Mouse (Mus musculus): ENCODE data around the gene Itpr2. TPM values are rescaled to one million over a fixed set of nuclear protein-coding genes. Genes with fewer than 3 reads are reported as not detected.

The Itpr2 gene
- polyA plus RNA-seq, 1 experiment from 2014 or later = 19.4 TPM

- H3K4me1 ChIP-seq = peaks cover 12% of the 10 kb centered on the region; the same call in 1 of the 2 replicates
- no peak overlapping the region for H3K27ac ChIP-seq
- no peak for DNase-seq (ENCODE audit: low spot score)
- no peaks in the 10 kb centered on the region for H3K9me3 ChIP-seq
- peaks cover 7% of the 10 kb centered on the region for H3K36me3 ChIP-seq
- no peaks in the 10 kb centered on the region for H3K27me3 ChIP-seq (ENCODE audit: insufficient read depth, poor library complexity, severe bottlenecking)
- WGBS = 88% methylated on average over 8 of the region's 8 CpGs
- H3K4me3 ChIP-seq = no peak overlapping the region
Measured at GRCm38 (mm10) chr6:146346545-146347195, 155.4 kb downstream of the Itpr2 start.

GRCm38 (mm10) chr6:146344732-146345131, 157.3 kb downstream of the Itpr2 start:
- Histone ChIP-seq H3K9me3 (no peaks in the 10 kb centered on the region), H3K36me3 (peaks cover 2% of the 10 kb centered on the region), H3K27ac (no peak overlapping the region), H3K4me3 (no peak overlapping the region), H3K4me1 (peaks cover 14% of the 10 kb centered on the region), H3K27me3 (ENCODE audit: insufficient read depth, poor library complexity, severe bottlenecking) (no peaks in the 10 kb centered on the region)
- 88% methylated on average over 3 of the region's 3 CpGs for WGBS
- DNase-seq (ENCODE audit: low spot score) = no peak

GRCm38 (mm10) chr6:146343671-146344384, 158.2 kb downstream of the Itpr2 start:
- Histone ChIP-seq H3K36me3 (peaks cover 2% of the 10 kb centered on the region), H3K27me3 (ENCODE audit: insufficient read depth, poor library complexity, severe bottlenecking) (no peaks in the 10 kb centered on the region), H3K9me3 (no peaks in the 10 kb centered on the region), H3K4me3 (no peak overlapping the region), H3K27ac (no peak overlapping the region), H3K4me1 (peaks cover 19% of the 10 kb centered on the region)
- DNase-seq (ENCODE audit: low spot score) = no peak
- WGBS = 52% methylated on average over 10 of the region's 10 CpGs

- H3K27me3 ChIP-seq (ENCODE audit: insufficient read depth, poor library complexity, severe bottlenecking) = no peaks in the 10 kb centered on the region
- no peaks in the 10 kb centered on the region for H3K9me3 ChIP-seq
- peaks cover 2% of the 10 kb centered on the region for H3K36me3 ChIP-seq
- no peak overlapping the region for H3K4me3 ChIP-seq
- DNase-seq (ENCODE audit: low spot score) = no peak
- H3K27ac ChIP-seq = no peak overlapping the region
- H3K4me1 ChIP-seq = peaks cover 27% of the 10 kb centered on the region
- 30% methylated on average over 6 of the region's 6 CpGs for WGBS
Measured at GRCm38 (mm10) chr6:146342995-146343394, 159.0 kb downstream of the Itpr2 start.

- Histone ChIP-seq H3K27me3 (ENCODE audit: insufficient read depth, poor library complexity, severe bottlenecking) (no peaks in the 10 kb centered on the region), H3K4me3 (no peak overlapping the region), H3K27ac (no peak overlapping the region), H3K9me3 (no peaks in the 10 kb centered on the region), H3K4me1 (peaks cover 34% of the 10 kb centered on the region), H3K36me3 (peaks cover 2% of the 10 kb centered on the region)
- WGBS = 77% methylated on average over 3 of the region's 3 CpGs
- DNase-seq (ENCODE audit: low spot score) = no peak
Measured at GRCm38 (mm10) chr6:146341934-146342333, 160.1 kb downstream of the Itpr2 start.

- WGBS = 82% methylated on average over 3 of the region's 3 CpGs
- H3K4me3 ChIP-seq = no peak overlapping the region
- peaks cover 36% of the 10 kb centered on the region for H3K4me1 ChIP-seq
- H3K9me3 ChIP-seq = no peaks in the 10 kb centered on the region
- no peak overlapping the region for H3K27ac ChIP-seq
- no peak for DNase-seq (ENCODE audit: low spot score)
- H3K27me3 ChIP-seq (ENCODE audit: insufficient read depth, poor library complexity, severe bottlenecking) = no peaks in the 10 kb centered on the region
- peaks cover 3% of the 10 kb centered on the region for H3K36me3 ChIP-seq
Measured at GRCm38 (mm10) chr6:146341413-146341812, 160.6 kb downstream of the Itpr2 start.

- H3K27ac ChIP-seq = no peak overlapping the region
- no peak for DNase-seq (ENCODE audit: low spot score)
- H3K27me3 ChIP-seq (ENCODE audit: insufficient read depth, poor library complexity, severe bottlenecking) = no peaks in the 10 kb centered on the region
- H3K4me1 ChIP-seq = peaks cover 40% of the 10 kb centered on the region
- no peak overlapping the region for H3K4me3 ChIP-seq
- no peaks in the 10 kb centered on the region for H3K9me3 ChIP-seq
- WGBS = 87% methylated on average over 5 of the region's 5 CpGs
- H3K36me3 ChIP-seq = peaks cover 5% of the 10 kb centered on the region
Measured at GRCm38 (mm10) chr6:146340951-146341350, 161.1 kb downstream of the Itpr2 start.

- peaks cover 43% of the 10 kb centered on the region for H3K4me1 ChIP-seq
- no peaks in the 10 kb centered on the region for H3K27me3 ChIP-seq (ENCODE audit: insufficient read depth, poor library complexity, severe bottlenecking)
- no peak overlapping the region for H3K4me3 ChIP-seq
- no peaks in the 10 kb centered on the region for H3K9me3 ChIP-seq
- H3K36me3 ChIP-seq = peaks cover 5% of the 10 kb centered on the region
- 52% methylated on average over 10 of the region's 10 CpGs for WGBS
- no peak overlapping the region for H3K27ac ChIP-seq
- DNase-seq (ENCODE audit: low spot score) = peak; percentile 81
Measured at GRCm38 (mm10) chr6:146339779-146340178, 162.2 kb downstream of the Itpr2 start.

GRCm38 (mm10) chr6:146337237-146337636, 164.8 kb downstream of the Itpr2 start:
- H3K4me1 ChIP-seq = peaks cover 35% of the 10 kb centered on the region
- peak overlapping the region; percentile 76 for H3K27ac ChIP-seq
- WGBS = 49% methylated on average over 7 of the region's 7 CpGs

GRCm38 (mm10) chr6:146335191-146335590, 166.8 kb downstream of the Itpr2 start:
- Histone ChIP-seq H3K36me3 (0 out of 2 replicates have a peak, but pooled peaks cover 3% of the 10 kb centered on the region), H3K4me3 (no peak overlapping the region), H3K9me3 (no peaks in the 10 kb centered on the region), H3K27me3 (ENCODE audit: insufficient read depth, poor library complexity, severe bottlenecking) (no peaks in the 10 kb centered on the region), H3K4me1 (peaks cover 46% of the 10 kb centered on the region), H3K27ac (no peak overlapping the region)
- DNase-seq (ENCODE audit: low spot score) = no peak
- 91% methylated on average over 9 of the region's 9 CpGs for WGBS

More at GRCm38 (mm10) chr6:146337237-146337636, 164.8 kb downstream of the Itpr2 start:
- Histone ChIP-seq H3K4me3 (no peak overlapping the region), H3K27me3 (ENCODE audit: insufficient read depth, poor library complexity, severe bottlenecking) (no peaks in the 10 kb centered on the region), H3K36me3 (peaks cover 5% of the 10 kb centered on the region; the same call in 1 of the 2 replicates), H3K9me3 (no peaks in the 10 kb centered on the region)
- DNase-seq (ENCODE audit: low spot score) = no peak

- H3K4me1 ChIP-seq = peaks cover 35% of the 10 kb centered on the region
- no peak overlapping the region for H3K27ac ChIP-seq
- DNase-seq (ENCODE audit: low spot score) = no peak
- WGBS = 82% methylated on average over 3 of the region's 3 CpGs
- no peaks in the 10 kb centered on the region for H3K27me3 ChIP-seq (ENCODE audit: insufficient read depth, poor library complexity, severe bottlenecking)
- no peaks in the 10 kb centered on the region for H3K9me3 ChIP-seq
- peaks cover 11% of the 10 kb centered on the region; the same call in 1 of the 2 replicates for H3K36me3 ChIP-seq
- H3K4me3 ChIP-seq = no peak overlapping the region
Measured at GRCm38 (mm10) chr6:146333506-146333905, 168.5 kb downstream of the Itpr2 start.

- Histone ChIP-seq H3K9me3 (no peaks in the 10 kb centered on the region), H3K27ac (peak overlapping the region; percentile 7; the same call in 1 of the 2 replicates), H3K27me3 (ENCODE audit: insufficient read depth, poor library complexity, severe bottlenecking) (no peaks in the 10 kb centered on the region), H3K4me3 (no peak overlapping the region), H3K4me1 (peaks cover 19% of the 10 kb centered on the region), H3K36me3 (peaks cover 28% of the 10 kb centered on the region; the same call in 1 of the 2 replicates)
- WGBS = 60% methylated on average over 6 of the region's 6 CpGs
- DNase-seq (ENCODE audit: low spot score) = no peak
Measured at GRCm38 (mm10) chr6:146331017-146331669, 170.9 kb downstream of the Itpr2 start.

- H3K4me3 ChIP-seq = no peak overlapping the region
- peaks cover 36% of the 10 kb centered on the region; the same call in 1 of the 2 replicates for H3K36me3 ChIP-seq
- DNase-seq (ENCODE audit: low spot score) = no peak
- peaks cover 27% of the 10 kb centered on the region for H3K4me1 ChIP-seq
- no peaks in the 10 kb centered on the region for H3K27me3 ChIP-seq (ENCODE audit: insufficient read depth, poor library complexity, severe bottlenecking)
- no peaks in the 10 kb centered on the region for H3K9me3 ChIP-seq
- H3K27ac ChIP-seq = no peak overlapping the region
- WGBS = 83% methylated on average over 3 of the region's 3 CpGs
Measured at GRCm38 (mm10) chr6:146329079-146329478, 172.9 kb downstream of the Itpr2 start.
